Mouse (Mus musculus): ENCODE results near the gene Mmp25.

DNA sequence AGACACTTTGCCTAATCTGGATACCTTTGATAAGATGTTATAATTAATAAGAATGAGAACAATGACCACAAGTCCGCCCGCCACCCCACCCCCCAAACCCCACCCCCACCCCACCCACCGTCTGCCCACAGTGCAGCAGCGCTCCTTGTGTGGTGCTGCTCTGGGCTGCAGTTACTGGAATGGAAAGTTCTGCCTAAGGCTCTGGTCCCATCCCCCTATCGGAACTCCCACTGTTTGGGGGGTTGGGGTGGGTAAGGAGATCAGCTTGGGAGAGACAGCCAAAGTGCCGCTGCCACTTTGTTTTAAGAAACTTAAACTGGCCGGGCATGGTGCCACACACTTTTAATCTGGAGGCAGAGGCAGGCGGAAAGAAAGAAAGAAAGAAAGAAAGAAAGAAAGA is 42.0 kb downstream of the Mmp25 start:
- no peak for TF ChIP-seq GATA1 (IDR thresholded peaks at IDR 0.05; ENCODE audit: borderline replicate concordance, low read length)
- TF ChIP-seq FLI1 (IDR thresholded peaks at IDR 0.05; ENCODE audit: low read length) = no peak
